ENCODE assay signal across 10 mouse cellular contexts in genomic region chr13:13591892-13592291, GRCm38 (mm10). TPM values are rescaled to one million over a fixed set of nuclear protein-coding genes. Genes with fewer than 3 reads are reported as not detected.
DNase-seq lines count a peak whose midpoint lies in the region; ATAC-seq and TF ChIP-seq lines count a peak whose summit lies in the region.
"Had no signal": no experiment of that assay in that cellular context is flagged by ENCODE, and none has a peak within 500 bp of the region (broad histone marks: within the 10 kb centered on the region; RNA-seq: fewer than 3 reads in every experiment).

No protein-coding gene starts in this region.

- no peak for TF ChIP-seq POLR2A in myocyte (IDR thresholded peaks at IDR 0.05; ENCODE audit: insufficient read length, low read depth)

- H3K4me2 ChIP-seq in heart, embryonic 13.5 days, result peak overlapping the region; percentile 85; the same call in 1 of the 2 replicates
- H3K4me2 ChIP-seq in liver, embryonic 14.5 days (ENCODE audit: low read depth), result peak overlapping the region; percentile 91
- H3K4me2 ChIP-seq in myocyte (ENCODE audit: low read depth), result peak overlapping the region; percentile 78

- whole genome bisulfite sequencing in heart, embryonic 13.5 days, result 66% methylated on average over 4 of the region's 4 CpGs
- 50% methylated on average over 4 of the region's 4 CpGs for WGBS in liver, embryonic 14.5 days (ENCODE audit: insufficient replicate concordance)

- H3K36me3 ChIP-seq in heart, embryonic 13.5 days, result no peaks in the 10 kb centered on the region
- H3K36me3 ChIP-seq in megakaryocyte, embryonic 14.5 days (replicated peaks; ENCODE audit: low read length), result peaks cover 14% of the 10 kb centered on the region
- H3K36me3 ChIP-seq in liver, embryonic 14.5 days (replicated peaks; ENCODE audit: control insufficient read depth, insufficient read depth, low read depth), result no peaks in the 10 kb centered on the region
- H3K36me3 ChIP-seq in myocyte (ENCODE audit: control insufficient read depth, insufficient read depth), result no peaks in the 10 kb centered on the region

- no peak for DNase-seq in heart, adult 9 months (ENCODE audit: low spot score in 2 of 2)
- no peak for DNase-seq in liver, embryonic 14.5 days (ENCODE audit: low read depth in 3 of 3, low spot score in 3 of 3)
- no peak for DNase-seq in thymus, postnatal 14 days
- no peak for DNase-seq in ovary, postnatal 36 days (ENCODE audit: low spot score)
- DNase-seq: heart, adult 2 months; right cerebral cortex, postnatal 25 days had no signal

- H3K9me3 ChIP-seq in heart, embryonic 13.5 days, result no peaks in the 10 kb centered on the region
- no peaks in the 10 kb centered on the region for H3K9me3 ChIP-seq in megakaryocyte, embryonic 14.5 days
- no peaks in the 10 kb centered on the region for H3K9me3 ChIP-seq in liver, embryonic 14.5 days (ENCODE audit: control insufficient read depth, low read length)

- no peak overlapping the region for H3K27ac ChIP-seq in heart, embryonic 13.5 days (replicated peaks)
- no peak overlapping the region for H3K27ac ChIP-seq in liver, embryonic 14.5 days
- H3K27ac ChIP-seq: heart, adult 2 months had no signal

- H3K4me3 ChIP-seq in heart, embryonic 13.5 days, result no peak overlapping the region
- H3K4me3 ChIP-seq in megakaryocyte, embryonic 14.5 days (replicated peaks), result peak overlapping the region; percentile 100
- 0 out of 4 replicates have a peak overlapping the region, but pooled peaks of 1 of the 2 experiments have one; percentile 18 for H3K4me3 ChIP-seq in liver, embryonic 14.5 days (ENCODE audit: insufficient read depth in 1 of 2, low read depth in 2 of 2, low read length in 2 of 2)
- peak overlapping the region; percentile 47 for H3K4me3 ChIP-seq in myocyte

- H3K4me1 ChIP-seq in heart, embryonic 13.5 days, result peaks cover 13% of the 10 kb centered on the region
- H3K4me1 ChIP-seq in megakaryocyte, embryonic 14.5 days, result peaks cover 57% of the 10 kb centered on the region
- peaks cover 8 to 13% of the 10 kb centered on the region in 2 experiments for H3K4me1 ChIP-seq in liver, embryonic 14.5 days (replicated peaks; ENCODE audit: control insufficient read depth in 2 of 2, insufficient read depth in 2 of 2, low read length in 1 of 2)

- H3K9ac ChIP-seq in heart, embryonic 13.5 days, result no peak overlapping the region
- no peak overlapping the region for H3K9ac ChIP-seq in liver, embryonic 14.5 days (replicated peaks)

- no peaks in the 10 kb centered on the region for H3K27me3 ChIP-seq in heart, embryonic 13.5 days (replicated peaks)
- no peaks in the 10 kb centered on the region for H3K27me3 ChIP-seq in megakaryocyte, embryonic 14.5 days (replicated peaks)
- no peaks in the 10 kb centered on the region for H3K27me3 ChIP-seq in liver, embryonic 14.5 days (ENCODE audit: control insufficient read depth, insufficient read depth, low read length)
- H3K27me3 ChIP-seq in myocyte (ENCODE audit: control insufficient read depth, insufficient read depth, insufficient read length), result no peaks in the 10 kb centered on the region

- TF ChIP-seq EP300 in liver, embryonic 14.5 days (IDR thresholded peaks at IDR 0.05; ENCODE audit: low read depth), result no peak

- ATAC-seq in heart, embryonic 13.5 days (ENCODE audit: extremely low read depth, insufficient number of reproducible peaks, low FRiP score, low TSS enrichment), result no peak
- no peak for ATAC-seq in megakaryocyte, adult 5-6 weeks (ENCODE audit: poor library complexity, severe bottlenecking)
- ATAC-seq in liver, embryonic 14.5 days (ENCODE audit: insufficient read depth), result no peak

- H3K79me2 ChIP-seq in myocyte (ENCODE audit: control insufficient read depth, insufficient read depth), result peaks cover 48% of the 10 kb centered on the region

- H3ac ChIP-seq in myocyte (ENCODE audit: control insufficient read depth, insufficient read length), result no peak overlapping the region

- no peak for TF ChIP-seq CTCF in liver, embryonic 14.5 days (IDR thresholded peaks at IDR 0.05; ENCODE audit: low read depth)

TF ChIP-seq in myocyte, 11 proteins besides CTCF, POLR2A, EP300 and RAD21:
- TF ChIP-seq REST (IDR thresholded peaks at IDR 0.05; ENCODE audit: insufficient read depth, insufficient read length), result no peak
- TF ChIP-seq MYOG (IDR thresholded peaks at IDR 0.05; ENCODE audit: control insufficient read depth in 1 of 3, insufficient read depth in 1 of 3, insufficient read length in 2 of 3, low read depth in 2 of 3), result no peak
- no peak for TF ChIP-seq MYOD1 (IDR thresholded peaks at IDR 0.05; ENCODE audit: control insufficient read depth in 1 of 3, insufficient read length in 2 of 3, low read depth in 2 of 3)
- TF ChIP-seq TCF12 (IDR thresholded peaks at IDR 0.05; ENCODE audit: insufficient read depth, poor library complexity, severe bottlenecking), result no peak
- no peak for TF ChIP-seq MAX (IDR thresholded peaks at IDR 0.05; ENCODE audit: low read depth)
- TF ChIP-seq CEBPB (IDR thresholded peaks at IDR 0.05; ENCODE audit: insufficient read depth, poor library complexity, severe bottlenecking), result no peak
- TF ChIP-seq SRF (IDR thresholded peaks at IDR 0.05; ENCODE audit: control insufficient read depth, insufficient read length, low read depth), result no peak
- TF ChIP-seq TCF3 (IDR thresholded peaks at IDR 0.05; ENCODE audit: insufficient read length, low read depth), result no peak
- no peak for TF ChIP-seq POLR2AphosphoS2 (IDR thresholded peaks at IDR 0.05; ENCODE audit: insufficient read length, low read depth)
TF ChIP-seq in myocyte: peak in this region for 0.

RNA-seq across cellular contexts. Expression of gene Lyst, which starts 1.7 kb away (rescaled TPM):
- 2.5 and 2.6 TPM in 2 replicates for polyA plus RNA-seq in heart, embryonic 13.5 days (2015; fragmentation: Nextera tagmentation; extraction: Ambion mirVana)
- polyA plus RNA-seq in megakaryocyte, embryonic 14.5 days (2012; ENCODE audit: insufficient read depth, low replicate concordance), result 0.91 and 0.93 TPM in 2 replicates
- total RNA-seq in megakaryocyte, adult 5-6 weeks (2015), result 166 and 194 TPM in 2 replicates
- 188 and 200 TPM in 2 replicates for total RNA-seq in megakaryocyte, adult 5-6 weeks (2017)
- 1.4 and 1.8 TPM in 2 replicates for polyA plus RNA-seq in liver, embryonic 14.5 days (2012; rRNA removed)
- 2.1 and 2.3 TPM in 2 replicates for polyA plus RNA-seq in liver, embryonic 14.5 days (2014; fragmentation: Nextera tagmentation; extraction: Ambion mirVana)
- 3.6 TPM for polyA plus RNA-seq in myocyte (2012; fragmentation: generic; extraction: Trizol)
